Mouse (Mus musculus) limb, embryonic 11.5 days (tissue): ENCODE data around the gene Slc35a2. TPM values are rescaled to one million over a fixed set of nuclear protein-coding genes. Genes with fewer than 3 reads are reported as not detected.
A peak's percentile ranks its signal among the peaks of the same experiment; 100 is the strongest.

Experiments
- ATAC-seq: fragments of 200-750 bp; cut with Nextera tagmentation; 2 replicates; pipeline ENCODE4 v1.8.0; 2017; ENCODE audit warnings: low read depth; ENCODE audit not compliant: insufficient number of reproducible peaks, low FRiP score, low TSS enrichment
- DNase-seq: peaks from one replicate; pipeline ENCODE4 v3.0.0-alpha.2; 2015; ENCODE audit warnings: low spot score
- H3K27ac ChIP-seq: fragments of 300-500 bp; sonication (generic); replicated peaks from 2 replicates; pipeline ENCODE4 v1.5.1; 2014; ENCODE audit warnings: low read depth, mild to moderate bottlenecking, low read length
- H3K27me3 ChIP-seq: fragments of 300-500 bp; sonication (generic); 2 replicates; pipeline ENCODE4 v1.6.1; 2014; ENCODE audit warnings: mild to moderate bottlenecking, low read length, mixed read lengths; ENCODE audit not compliant: control insufficient read depth, insufficient read depth
- H3K36me3 ChIP-seq: fragments of 300-500 bp; sonication (generic); 2 replicates; pipeline ENCODE4 v1.6.1; 2014; ENCODE audit warnings: mild to moderate bottlenecking, low read length, moderate library complexity, mixed read lengths; ENCODE audit not compliant: control insufficient read depth, insufficient read depth
- H3K4me1 ChIP-seq: fragments of 300-500 bp; sonication (generic); 2 replicates; pipeline ENCODE4 v1.6.1; 2014; ENCODE audit warnings: low read length, mixed read lengths; ENCODE audit not compliant: control insufficient read depth, insufficient read depth
- H3K4me2 ChIP-seq: fragments of 300-500 bp; sonication (generic); 2 replicates; pipeline ENCODE4 v1.6.1; 2014; ENCODE audit warnings: low read depth, mild to moderate bottlenecking, moderate library complexity; ENCODE audit not compliant: severe bottlenecking
- H3K4me3 ChIP-seq: fragments of 300-500 bp; sonication (generic); 2 replicates; pipeline ENCODE4 v1.5.1; 2014; ENCODE audit warnings: low read depth, low read length
- H3K9ac ChIP-seq: fragments of 300-500 bp; sonication (generic); 2 replicates; pipeline ENCODE4 v1.6.1; 2014; ENCODE audit warnings: mild to moderate bottlenecking, low read length
- H3K9me3 ChIP-seq: fragments of 300-500 bp; sonication (generic); 2 replicates; pipeline ENCODE4 v1.6.1; 2016; ENCODE audit warnings: low read length; ENCODE audit not compliant: control insufficient read depth
- WGBS: fragments of 180-500 bp; shearing (Covaris S2); extraction: QIAGEN DNeasy Blood & Tissue Kit; methylation state at CpG from one replicate; pipeline ENCODE4 v1.1.7; 2014; 5-methylcytosine and 5-hydroxymethylcytosine counted together
- polyA plus RNA-seq: library from polyadenylated mRNA; unstranded; fragments of >200 nt; fragmentation: Nextera tagmentation; extraction: Ambion mirVana; gene quantifications from 2 replicates; pipeline ENCODE4 v1.2.1, GENCODE M21; 2014

Gene Slc35a2
- polyA plus RNA-seq, result 9.4 and 11.4 TPM in 2 replicates

GRCm38 (mm10) chrX:7883841-7884567, at the start of gene Slc35a2:
TSS of gene Slc35a2 (plus strand) at chrX:7884028.
- Histone ChIP-seq H3K9me3 (no peaks in the 10 kb centered on the region), H3K9ac (no peak within 1 kb of the TSS), H3K27me3 (no peaks in the 10 kb centered on the region), H3K27ac (0 out of 2 replicates have a peak within 1 kb of the TSS, but pooled peaks have one; percentile 2), H3K4me3 (peak within 1 kb of the TSS; percentile 51), H3K4me2 (peak within 1 kb of the TSS; percentile 51), H3K4me1 (no peaks in the 10 kb centered on the region), H3K36me3 (no peaks in the 10 kb centered on the region)
- WGBS, result 15% methylated on average over 49 of the region's 49 CpGs
- ATAC-seq (peak; percentile 91), DNase-seq (peak; percentile 77)

GRCm38 (mm10) chrX:7837146-7837545, 46.7 kb upstream of the Slc35a2 start:
- Histone ChIP-seq H3K36me3 (no peaks in the 10 kb centered on the region), H3K27me3 (no peaks in the 10 kb centered on the region), H3K4me3 (no peak overlapping the region), H3K4me1 (no peaks in the 10 kb centered on the region), H3K9ac (no peak overlapping the region), H3K9me3 (no peaks in the 10 kb centered on the region), H3K4me2 (no peak overlapping the region), H3K27ac (no peak overlapping the region)
- DNase-seq (no peak), ATAC-seq (no peak)
- 82% methylated on average over 1 of the region's 1 CpGs for WGBS

- Histone ChIP-seq H3K27me3 (no peaks in the 10 kb centered on the region), H3K9me3 (no peaks in the 10 kb centered on the region), H3K27ac (no peak overlapping the region), H3K36me3 (no peaks in the 10 kb centered on the region), H3K4me3 (peak overlapping the region; percentile 12; the same call in 1 of the 2 replicates), H3K9ac (no peak overlapping the region), H3K4me1 (no peaks in the 10 kb centered on the region), H3K4me2 (peak overlapping the region; percentile 38; the same call in 1 of the 2 replicates)
- ATAC-seq (no peak), DNase-seq (no peak)
- 7% methylated on average over 7 of the region's 7 CpGs for WGBS
These were observed 43.0 kb upstream of the Slc35a2 start for GRCm38 (mm10) chrX:7840842-7841162.

- Histone ChIP-seq H3K27ac (peak within 1 kb of the TSS; percentile 68), H3K36me3 (no peaks in the 10 kb centered on the region), H3K9me3 (no peaks in the 10 kb centered on the region), H3K4me1 (no peaks in the 10 kb centered on the region), H3K4me3 (peak within 1 kb of the TSS; percentile 74), H3K27me3 (no peaks in the 10 kb centered on the region), H3K9ac (peak within 1 kb of the TSS; percentile 80), H3K4me2 (peak within 1 kb of the TSS; percentile 57)
- 17% methylated on average over 74 of the region's 74 CpGs for WGBS
- ATAC-seq, result peak; percentile 98
- DNase-seq, result peak; percentile 91
These were observed 42.4 kb upstream of the Slc35a2 start, which contains the start of gene Otud5 for GRCm38 (mm10) chrX:7841163-7842162. TSS of gene Otud5 (plus strand) at chrX:7841364.

GRCm38 (mm10) chrX:7842318-7842717, 41.5 kb upstream of the Slc35a2 start:
- peak overlapping the region; percentile 57 for H3K4me2 ChIP-seq
- 15% methylated on average over 27 of the region's 42 CpGs for WGBS
- H3K4me3 ChIP-seq, result peak overlapping the region; percentile 74
- DNase-seq (peak; percentile 20), ATAC-seq (no peak)
- H3K27me3 ChIP-seq, result no peaks in the 10 kb centered on the region
- H3K9me3 ChIP-seq, result no peaks in the 10 kb centered on the region
- H3K36me3 ChIP-seq, result no peaks in the 10 kb centered on the region
- no peaks in the 10 kb centered on the region for H3K4me1 ChIP-seq
- peak overlapping the region; percentile 52 for H3K27ac ChIP-seq
- H3K9ac ChIP-seq, result peak overlapping the region; percentile 80

- Histone ChIP-seq H3K36me3 (no peaks in the 10 kb centered on the region), H3K9me3 (no peaks in the 10 kb centered on the region), H3K27ac (no peak overlapping the region), H3K9ac (no peak overlapping the region), H3K27me3 (no peaks in the 10 kb centered on the region), H3K4me2 (no peak overlapping the region), H3K4me1 (no peaks in the 10 kb centered on the region), H3K4me3 (no peak overlapping the region)
- DNase-seq, result no peak
- WGBS, result 83% methylated on average over 2 of the region's 2 CpGs
- no peak for ATAC-seq
These were observed 36.0 kb upstream of the Slc35a2 start for GRCm38 (mm10) chrX:7847845-7848244.

- H3K4me3 ChIP-seq, result no peak overlapping the region
- no peak overlapping the region for H3K27ac ChIP-seq
- no peaks in the 10 kb centered on the region for H3K27me3 ChIP-seq
- ATAC-seq (no peak), DNase-seq (peak; percentile 23)
- 64% methylated on average over 2 of the region's 2 CpGs for WGBS
- no peak overlapping the region for H3K9ac ChIP-seq
- H3K9me3 ChIP-seq, result no peaks in the 10 kb centered on the region
- no peaks in the 10 kb centered on the region for H3K36me3 ChIP-seq
- no peaks in the 10 kb centered on the region for H3K4me1 ChIP-seq
- H3K4me2 ChIP-seq, result no peak overlapping the region
These were observed 29.2 kb upstream of the Slc35a2 start for GRCm38 (mm10) chrX:7854578-7854977.

- H3K27me3 ChIP-seq, result no peaks in the 10 kb centered on the region
- H3K4me1 ChIP-seq, result no peaks in the 10 kb centered on the region
- no peak overlapping the region for H3K4me3 ChIP-seq
- 83% methylated on average over 3 of the region's 3 CpGs for WGBS
- H3K27ac ChIP-seq, result no peak overlapping the region
- ATAC-seq, result no peak
- H3K36me3 ChIP-seq, result no peaks in the 10 kb centered on the region
- no peak overlapping the region for H3K4me2 ChIP-seq
- no peak overlapping the region for H3K9ac ChIP-seq
- DNase-seq, result no peak
- no peaks in the 10 kb centered on the region for H3K9me3 ChIP-seq
These were observed 24.6 kb upstream of the Slc35a2 start for GRCm38 (mm10) chrX:7859191-7859753.
